Mouse (Mus musculus) limb, embryonic 11.5 days (tissue): ENCODE results near the gene Gpank1. TPM values are rescaled to one million over a fixed set of nuclear protein-coding genes. Genes with fewer than 3 reads are reported as not detected.

Source experiments
- ATAC-seq: fragments of 200-750 bp; cut with Nextera tagmentation; 2 replicates; pipeline ENCODE4 v1.8.0; 2017; ENCODE audit warnings: low read depth; ENCODE audit not compliant: insufficient number of reproducible peaks, low FRiP score, low TSS enrichment
- DNase-seq: peaks from one replicate; pipeline ENCODE4 v3.0.0-alpha.2; 2015; ENCODE audit warnings: low spot score
- H3K27ac ChIP-seq: fragments of 300-500 bp; sonication (generic); replicated peaks from 2 replicates; pipeline ENCODE4 v1.5.1; 2014; ENCODE audit warnings: low read depth, mild to moderate bottlenecking, low read length
- H3K27me3 ChIP-seq: fragments of 300-500 bp; sonication (generic); 2 replicates; pipeline ENCODE4 v1.6.1; 2014; ENCODE audit warnings: mild to moderate bottlenecking, low read length, mixed read lengths; ENCODE audit not compliant: control insufficient read depth, insufficient read depth
- H3K36me3 ChIP-seq: fragments of 300-500 bp; sonication (generic); 2 replicates; pipeline ENCODE4 v1.6.1; 2014; ENCODE audit warnings: mild to moderate bottlenecking, low read length, moderate library complexity, mixed read lengths; ENCODE audit not compliant: control insufficient read depth, insufficient read depth
- H3K4me1 ChIP-seq: fragments of 300-500 bp; sonication (generic); 2 replicates; pipeline ENCODE4 v1.6.1; 2014; ENCODE audit warnings: low read length, mixed read lengths; ENCODE audit not compliant: control insufficient read depth, insufficient read depth
- H3K4me2 ChIP-seq: fragments of 300-500 bp; sonication (generic); 2 replicates; pipeline ENCODE4 v1.6.1; 2014; ENCODE audit warnings: low read depth, mild to moderate bottlenecking, moderate library complexity; ENCODE audit not compliant: severe bottlenecking
- H3K4me3 ChIP-seq: fragments of 300-500 bp; sonication (generic); 2 replicates; pipeline ENCODE4 v1.5.1; 2014; ENCODE audit warnings: low read depth, low read length
- H3K9ac ChIP-seq: fragments of 300-500 bp; sonication (generic); 2 replicates; pipeline ENCODE4 v1.6.1; 2014; ENCODE audit warnings: mild to moderate bottlenecking, low read length
- H3K9me3 ChIP-seq: fragments of 300-500 bp; sonication (generic); 2 replicates; pipeline ENCODE4 v1.6.1; 2016; ENCODE audit warnings: low read length; ENCODE audit not compliant: control insufficient read depth
- WGBS: fragments of 180-500 bp; shearing (Covaris S2); extraction: QIAGEN DNeasy Blood & Tissue Kit; methylation state at CpG from one replicate; pipeline ENCODE4 v1.1.7; 2014; 5-methylcytosine and 5-hydroxymethylcytosine counted together
- polyA plus RNA-seq: library from polyadenylated mRNA; unstranded; fragments of >200 nt; fragmentation: Nextera tagmentation; extraction: Ambion mirVana; gene quantifications from 2 replicates; pipeline ENCODE4 v1.2.1, GENCODE M21; 2014

Gene Gpank1
- polyA plus RNA-seq, 1 experiment from 2014 or later, result 29.1 TPM

DNA sequence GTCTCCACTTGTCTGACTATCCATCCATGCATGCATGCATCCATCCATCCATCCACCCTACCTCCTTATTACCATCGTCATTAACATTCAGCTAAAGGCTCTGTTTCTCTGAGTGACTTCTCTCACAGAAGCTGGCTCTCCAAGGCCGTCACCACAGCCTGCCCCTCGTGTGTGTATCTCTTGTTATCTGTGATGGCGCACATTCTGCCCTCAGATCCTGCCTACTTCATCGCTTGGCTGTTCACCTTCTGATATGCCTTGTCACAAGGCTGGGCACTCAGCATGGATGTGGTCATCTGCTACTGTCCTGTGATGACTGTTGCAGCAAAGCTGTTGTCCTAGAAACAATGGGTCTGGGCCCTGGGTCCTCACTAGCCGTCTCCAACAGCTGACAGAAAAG, 16.5 kb upstream of the Gpank1 start:
- DNase-seq (no peak), ATAC-seq (no peak)
- peaks cover 9% of the 10 kb centered on the region; the same call in 1 of the 2 replicates for H3K36me3 ChIP-seq
- no peaks in the 10 kb centered on the region for H3K9me3 ChIP-seq
- 0 out of 2 replicates have a peak, but pooled peaks cover 2% of the 10 kb centered on the region for H3K4me1 ChIP-seq
- H3K27me3 ChIP-seq, result no peaks in the 10 kb centered on the region
- no peak overlapping the region for H3K9ac ChIP-seq
- H3K4me3 ChIP-seq, result no peak overlapping the region
- no peak overlapping the region for H3K4me2 ChIP-seq
- 81% methylated on average over 6 of the region's 6 CpGs for WGBS
- no peak overlapping the region for H3K27ac ChIP-seq

DNA sequence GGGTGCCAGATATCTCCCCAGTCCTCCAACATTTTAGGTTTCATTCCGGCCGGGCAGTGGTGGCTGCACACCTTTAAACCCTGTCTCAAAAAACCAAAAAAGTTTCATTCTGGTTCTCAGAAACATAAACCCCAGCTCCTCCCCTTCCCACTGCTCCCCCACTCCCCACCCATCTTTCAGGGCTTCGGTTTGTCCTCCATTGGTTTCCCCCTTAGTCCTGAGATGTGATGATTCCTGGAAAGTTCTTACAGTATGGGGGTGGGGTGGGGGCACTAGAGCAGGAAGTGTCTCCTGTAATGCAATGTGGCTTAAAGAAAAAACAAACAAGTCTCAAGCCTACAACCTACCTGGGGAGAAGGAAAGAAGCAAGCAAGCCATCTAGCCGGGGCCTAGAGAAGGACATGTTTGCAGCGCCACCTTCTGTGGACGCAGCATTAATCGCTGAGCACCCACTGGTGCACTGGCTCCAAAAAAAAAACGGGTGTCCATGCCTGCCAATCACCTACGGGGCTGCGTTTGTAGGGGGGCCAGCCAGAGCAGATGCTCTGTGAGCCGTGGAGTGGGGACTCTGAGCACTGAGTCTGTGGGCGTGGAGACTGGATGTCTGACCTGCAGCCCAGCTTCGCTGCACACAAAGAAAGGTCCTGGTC, 15.4 kb upstream of the Gpank1 start:
- 31% methylated on average over 13 of the region's 13 CpGs for whole genome bisulfite sequencing
- no peak overlapping the region for H3K9ac ChIP-seq
- ATAC-seq (no peak), DNase-seq (peak; percentile 49)
- H3K4me2 ChIP-seq, result no peak overlapping the region
- no peak overlapping the region for H3K4me3 ChIP-seq
- peaks cover 5% of the 10 kb centered on the region; the same call in 1 of the 2 replicates for H3K36me3 ChIP-seq
- no peak overlapping the region for H3K27ac ChIP-seq
- H3K4me1 ChIP-seq, result 0 out of 2 replicates have a peak, but pooled peaks cover 2% of the 10 kb centered on the region
- H3K9me3 ChIP-seq, result no peaks in the 10 kb centered on the region
- no peaks in the 10 kb centered on the region for H3K27me3 ChIP-seq

DNA sequence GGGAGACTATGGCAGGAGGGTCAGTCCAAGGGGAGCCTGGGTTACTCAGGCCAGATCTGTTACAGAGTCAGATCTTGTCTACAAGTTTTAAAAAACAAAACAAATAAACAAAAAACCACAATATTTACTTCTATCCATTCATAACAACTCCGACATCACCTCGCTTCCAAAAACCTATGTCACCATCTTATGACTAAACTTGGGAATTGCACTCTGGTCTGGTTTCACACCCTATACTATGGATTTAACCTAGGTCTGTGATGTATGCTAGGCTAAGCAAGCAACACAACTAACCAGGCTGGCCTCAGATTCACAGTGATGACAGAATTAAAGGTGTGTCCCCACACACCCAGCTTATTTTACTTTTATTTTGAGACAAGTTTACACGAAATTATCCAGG, 14.7 kb upstream of the Gpank1 start:
- no peaks in the 10 kb centered on the region for H3K9me3 ChIP-seq
- H3K9ac ChIP-seq, result no peak overlapping the region
- 0 out of 2 replicates have a peak, but pooled peaks cover 2% of the 10 kb centered on the region for H3K4me1 ChIP-seq
- no peak overlapping the region for H3K27ac ChIP-seq
- ATAC-seq (no peak), DNase-seq (no peak)
- H3K36me3 ChIP-seq, result peaks cover 3% of the 10 kb centered on the region; the same call in 1 of the 2 replicates
- 80% methylated on average over 3 of the region's 3 CpGs for WGBS
- H3K4me2 ChIP-seq, result no peak overlapping the region
- no peak overlapping the region for H3K4me3 ChIP-seq
- no peaks in the 10 kb centered on the region for H3K27me3 ChIP-seq

DNA sequence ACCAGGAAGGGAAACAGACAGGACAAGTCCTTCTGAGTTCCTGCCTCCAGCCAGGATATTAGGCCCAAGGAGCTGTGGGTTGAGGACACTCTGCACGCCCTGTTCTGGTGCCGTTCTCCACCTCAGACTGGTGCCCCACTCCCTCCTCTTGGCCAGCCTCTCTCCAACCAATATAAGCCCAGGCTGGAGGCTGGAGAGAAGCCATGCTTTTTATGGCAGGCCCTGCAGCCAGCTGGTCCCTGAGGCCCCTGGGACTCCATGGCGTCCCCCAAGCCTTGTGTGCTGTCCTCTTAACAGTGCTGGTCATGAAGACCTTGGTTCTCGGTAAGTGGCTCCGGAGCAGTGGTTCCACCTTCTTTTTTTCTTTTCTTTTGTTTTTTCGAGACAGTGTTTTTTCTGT, 13.2 kb upstream of the Gpank1 start, which contains the start of gene Ly6g5c:
Gene Ly6g5c, plus strand, starts transcription at position 183 of the 400 bp plus-strand sequence.
- no peak within 1 kb of the TSS for H3K4me3 ChIP-seq
- ATAC-seq (no peak), DNase-seq (no peak)
- H3K27me3 ChIP-seq, result no peaks in the 10 kb centered on the region
- H3K4me1 ChIP-seq, result 0 out of 2 replicates have a peak, but pooled peaks cover 2% of the 10 kb centered on the region
- H3K9ac ChIP-seq, result no peak within 1 kb of the TSS
- H3K27ac ChIP-seq, result no peak within 1 kb of the TSS
- H3K4me2 ChIP-seq, result no peak within 1 kb of the TSS
- H3K9me3 ChIP-seq, result no peaks in the 10 kb centered on the region
- 76% methylated on average over 6 of the region's 6 CpGs for WGBS
- H3K36me3 ChIP-seq, result no peaks in the 10 kb centered on the region; the same call in 1 of the 2 replicates

DNA sequence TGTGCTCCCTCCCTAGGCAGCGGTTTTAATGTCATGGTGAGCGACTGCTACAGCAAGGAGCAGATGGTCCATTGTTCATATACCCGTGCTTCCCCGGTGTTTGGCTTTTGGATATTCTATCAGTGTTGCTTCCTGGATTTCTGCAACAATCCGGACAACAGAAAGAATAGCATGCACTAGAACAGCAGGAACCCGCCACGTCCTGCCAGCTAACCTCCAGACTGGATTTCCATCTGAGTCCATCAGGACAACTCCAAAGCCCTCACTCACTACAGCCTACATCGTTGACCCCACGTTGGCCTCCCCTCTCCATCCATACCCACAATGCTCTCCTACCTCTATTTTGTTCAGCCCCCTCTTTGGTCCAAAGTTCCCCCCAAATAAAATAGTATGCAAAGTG, 9.5 kb upstream of the Gpank1 start:
- H3K27ac ChIP-seq, result no peak overlapping the region
- ATAC-seq, result no peak

DNA sequence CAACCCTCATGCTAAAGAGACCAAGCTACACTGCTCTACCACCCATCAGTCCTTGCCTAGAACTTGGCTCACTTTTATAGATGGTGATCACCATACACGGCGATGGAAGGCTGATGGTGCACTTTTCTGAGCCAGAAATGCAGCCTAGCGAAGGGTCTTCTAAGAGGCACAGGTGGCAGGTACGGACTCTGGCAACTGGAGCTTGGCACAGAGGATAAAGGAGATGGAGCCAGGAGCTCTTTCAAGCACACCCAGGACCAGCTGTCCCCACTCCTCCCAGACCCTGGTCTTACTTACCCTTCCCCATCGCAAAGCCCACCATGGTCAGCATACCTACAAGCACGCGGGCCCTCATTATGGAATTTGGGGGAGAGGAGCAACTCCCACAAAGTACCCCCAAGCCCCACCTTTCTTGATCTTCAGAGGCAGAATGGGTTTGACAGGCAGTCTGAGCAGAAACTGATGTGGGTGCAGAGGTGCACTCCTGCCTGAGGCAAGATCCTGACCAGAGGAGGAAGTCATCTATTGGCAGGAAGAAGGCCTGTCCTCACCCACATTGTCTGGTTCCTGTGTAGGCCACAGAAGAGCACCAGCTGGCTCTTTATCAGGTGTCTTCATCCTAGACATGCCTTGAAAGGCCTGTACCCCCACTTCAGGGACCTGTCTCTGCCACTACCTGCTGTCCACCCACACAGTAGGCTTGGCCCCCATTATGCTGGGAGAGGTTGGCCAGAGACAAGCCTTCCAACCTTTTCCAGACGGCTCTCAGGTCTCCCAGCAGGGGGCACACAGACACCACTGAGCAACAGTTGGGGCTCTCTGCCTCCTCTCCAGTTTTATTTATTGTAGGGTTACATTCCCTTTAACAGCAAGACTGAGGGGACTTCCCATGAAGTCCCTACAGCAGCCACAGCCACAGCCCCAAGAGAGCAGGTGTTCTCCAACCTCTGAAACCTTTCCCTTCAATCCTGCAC, 5.9 kb upstream of the Gpank1 start, which contains the start of gene Ly6g5b:
Gene Ly6g5b, minus strand, starts transcription at position 383 of the 974 bp plus-strand sequence.
- Histone ChIP-seq H3K9ac (no peak within 1 kb of the TSS), H3K27ac (no peak within 1 kb of the TSS), H3K4me1 (peaks cover 5% of the 10 kb centered on the region; the same call in 1 of the 2 replicates), H3K27me3 (no peaks in the 10 kb centered on the region), H3K4me3 (no peak within 1 kb of the TSS), H3K36me3 (peaks cover 29% of the 10 kb centered on the region), H3K9me3 (no peaks in the 10 kb centered on the region), H3K4me2 (no peak within 1 kb of the TSS)
- 84% methylated on average over 8 of the region's 8 CpGs for WGBS
- DNase-seq (no peak), ATAC-seq (no peak)

More for the DNA sequence above, 9.5 kb upstream of the Gpank1 start:
- H3K27me3 ChIP-seq, result no peaks in the 10 kb centered on the region
- H3K4me2 ChIP-seq, result no peak overlapping the region
- H3K9me3 ChIP-seq, result no peaks in the 10 kb centered on the region
- no peaks in the 10 kb centered on the region for H3K4me1 ChIP-seq
- H3K4me3 ChIP-seq, result no peak overlapping the region
- no peak overlapping the region for H3K9ac ChIP-seq
- 88% methylated on average over 9 of the region's 9 CpGs for WGBS
- H3K36me3 ChIP-seq, result peaks cover 15% of the 10 kb centered on the region; the same call in 1 of the 2 replicates
- no peak for DNase-seq

DNA sequence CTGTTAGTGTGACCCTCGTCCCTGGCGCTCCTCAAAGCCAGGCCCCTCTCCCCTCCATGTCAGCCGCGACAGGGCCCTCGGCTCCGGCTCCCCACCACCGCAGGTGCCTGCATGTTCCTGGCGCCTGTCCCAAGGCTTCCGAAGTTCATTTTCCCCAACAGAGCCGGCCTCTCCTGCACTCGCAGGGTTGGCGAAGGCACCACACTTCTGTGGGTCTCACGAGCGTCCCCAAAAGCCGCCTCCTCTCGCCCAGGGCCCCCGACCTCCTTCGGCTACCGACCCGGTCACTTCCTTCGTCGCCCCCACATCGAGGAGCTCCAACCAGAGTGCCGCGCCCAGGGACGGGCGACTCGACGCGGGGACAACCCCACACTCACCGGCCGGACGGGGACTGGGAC, 511 bp upstream of the Gpank1 start:
- under 1% methylated on average over 33 of the region's 33 CpGs for WGBS
- peaks cover 11% of the 10 kb centered on the region; the same call in 1 of the 2 replicates for H3K4me1 ChIP-seq

DNA sequence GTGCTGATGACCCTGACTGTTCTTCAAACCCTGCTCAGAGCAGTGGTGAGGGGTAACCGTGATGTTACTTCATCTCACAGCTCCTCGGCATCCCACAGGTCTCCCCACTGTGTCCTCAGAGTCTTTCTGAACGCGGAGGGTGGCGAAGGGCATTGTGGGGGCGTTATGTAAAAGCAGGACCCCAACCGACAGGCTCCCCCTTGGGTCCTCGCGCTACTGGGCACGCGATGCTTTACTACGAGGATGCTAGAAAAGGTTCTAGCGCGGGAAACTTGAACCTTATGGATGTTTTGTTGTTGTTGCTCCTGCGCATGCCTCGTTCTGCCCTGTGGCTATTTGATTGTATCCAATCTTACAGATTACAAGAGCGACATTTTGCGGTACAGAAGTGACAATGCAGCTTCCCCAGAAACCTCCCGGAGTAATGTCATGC, 632 bp downstream of the Gpank1 start, which contains the start of gene Csnk2b:
Gene Csnk2b, minus strand, starts transcription at position 183 of the 433 bp plus-strand sequence.
- Histone ChIP-seq H3K36me3 (peaks cover 17% of the 10 kb centered on the region), H3K9ac (peak within 1 kb of the TSS; percentile 94), H3K27me3 (no peaks in the 10 kb centered on the region), H3K9me3 (no peaks in the 10 kb centered on the region), H3K27ac (peak within 1 kb of the TSS; percentile 36; the same call in 1 of the 2 replicates), H3K4me2 (peak within 1 kb of the TSS; percentile 98), H3K4me1 (peaks cover 16% of the 10 kb centered on the region; the same call in 1 of the 2 replicates), H3K4me3 (peak within 1 kb of the TSS; percentile 82)
- peak; percentile 66 for DNase-seq
- WGBS, result under 1% methylated on average over 19 of the region's 19 CpGs
- peak; percentile 18; the same call in 1 of the 2 replicates for ATAC-seq

More for the DNA sequence above, 511 bp upstream of the Gpank1 start:
- DNase-seq (no peak), ATAC-seq (no peak)
- Histone ChIP-seq H3K36me3 (peaks cover 23% of the 10 kb centered on the region), H3K4me3 (peak overlapping the region; percentile 82), H3K27ac (no peak overlapping the region), H3K9me3 (no peaks in the 10 kb centered on the region), H3K9ac (peak overlapping the region; percentile 94), H3K27me3 (no peaks in the 10 kb centered on the region), H3K4me2 (peak overlapping the region; percentile 98)
